Mouse (Mus musculus): ENCODE measurements around the gene Kctd10. TPM values are rescaled to one million over a fixed set of nuclear protein-coding genes. Genes with fewer than 3 reads are reported as not detected.

Kctd10 gene
- total RNA-seq, 4 experiments from 2014 or later = 69.8 to 78.5 (median 71.8) TPM

DNA sequence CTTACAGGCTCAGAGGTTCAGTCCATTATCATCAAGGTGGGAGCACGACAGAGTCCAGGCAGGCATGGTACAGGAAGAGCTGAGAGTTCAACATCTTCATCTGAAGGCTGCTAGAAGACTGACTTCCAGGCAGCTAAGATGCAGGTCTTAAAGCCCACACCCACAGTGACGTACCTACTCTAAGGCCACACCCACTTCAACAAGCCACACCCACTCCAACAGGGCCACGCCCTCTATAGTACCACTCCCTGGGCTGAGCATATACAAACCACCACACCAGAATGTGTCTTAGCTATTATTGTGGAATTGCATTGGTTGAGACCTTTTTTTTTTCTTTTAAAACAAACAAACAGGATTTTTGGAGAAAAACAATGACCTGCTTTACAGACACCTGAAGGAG is 34.8 kb downstream of the Kctd10 start:
- DNase-seq = no peak

DNA sequence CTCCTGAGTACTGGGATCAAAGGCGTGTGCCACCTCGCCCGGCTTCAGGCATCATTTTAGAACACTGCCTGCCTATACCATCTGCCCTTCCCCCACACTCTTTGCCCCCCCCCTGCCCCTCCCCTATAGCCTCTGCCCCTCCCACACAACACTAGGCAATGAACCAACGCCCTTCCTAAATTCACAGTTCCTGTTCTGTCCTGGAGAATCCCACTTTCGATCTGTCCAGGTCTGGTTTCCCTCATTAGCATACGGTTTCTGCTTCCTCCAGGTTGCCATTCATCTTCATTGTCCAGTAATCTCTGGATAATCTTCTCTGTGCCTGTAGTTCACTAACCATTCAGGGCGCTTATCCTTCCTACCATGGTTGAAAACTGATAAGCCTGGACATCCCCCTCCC is 36.7 kb downstream of the Kctd10 start:
- DNase-seq = no peak

DNA sequence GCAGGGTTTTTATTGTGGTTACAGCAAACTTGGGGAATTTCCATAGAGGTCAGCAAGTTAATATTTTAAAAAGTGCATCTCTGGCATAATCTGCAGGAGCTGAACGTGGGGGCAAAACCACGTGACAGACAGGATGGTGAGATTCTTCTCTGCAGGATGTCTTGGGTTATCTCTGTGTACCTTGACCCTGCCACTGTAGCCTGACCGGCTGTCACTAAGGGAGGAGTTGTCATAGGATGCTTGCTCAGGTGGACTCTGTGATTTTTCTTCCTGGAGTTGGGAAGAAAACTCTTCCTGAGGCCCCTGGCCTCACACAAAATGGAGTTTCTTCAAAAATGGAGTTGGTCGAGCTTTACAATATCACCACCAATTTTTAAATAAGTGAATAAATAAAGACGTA is 37.3 kb downstream of the Kctd10 start:
- DNase-seq = no peak

DNA sequence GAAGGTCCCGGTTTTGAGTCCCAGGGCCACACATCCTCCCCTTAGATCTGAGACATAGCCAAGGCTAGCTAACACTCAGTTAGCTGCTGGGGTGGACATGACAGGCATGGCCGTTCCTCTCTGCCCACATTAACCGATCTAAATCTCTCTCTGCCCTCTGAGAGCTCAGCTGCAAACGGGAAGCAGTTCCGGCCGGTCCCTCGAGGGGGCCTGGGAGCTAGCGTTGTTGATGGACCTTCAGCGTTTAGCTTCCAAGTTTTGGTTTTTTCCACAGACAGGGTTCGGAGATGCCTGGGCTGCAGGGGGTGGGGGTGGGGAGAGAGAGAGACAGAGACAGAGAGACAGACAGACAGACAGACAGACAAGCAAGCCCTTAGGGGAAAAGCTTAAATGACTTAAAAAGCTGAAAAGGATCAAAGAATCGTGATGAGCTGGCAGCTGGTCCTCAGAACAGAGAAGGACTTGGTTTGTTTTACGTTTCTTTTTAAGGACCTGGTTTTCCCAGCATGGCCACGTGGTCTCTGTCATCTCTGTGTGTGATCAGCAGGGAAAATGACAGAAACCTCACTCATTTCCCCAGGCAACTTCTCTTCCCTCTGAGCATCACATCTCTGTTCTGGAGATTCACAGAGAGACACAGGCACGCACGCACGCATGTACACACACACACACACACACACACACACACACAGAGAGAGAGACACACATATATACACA is 56.4 kb downstream of the Kctd10 start:
- DNase-seq = peak; percentile 17

DNA sequence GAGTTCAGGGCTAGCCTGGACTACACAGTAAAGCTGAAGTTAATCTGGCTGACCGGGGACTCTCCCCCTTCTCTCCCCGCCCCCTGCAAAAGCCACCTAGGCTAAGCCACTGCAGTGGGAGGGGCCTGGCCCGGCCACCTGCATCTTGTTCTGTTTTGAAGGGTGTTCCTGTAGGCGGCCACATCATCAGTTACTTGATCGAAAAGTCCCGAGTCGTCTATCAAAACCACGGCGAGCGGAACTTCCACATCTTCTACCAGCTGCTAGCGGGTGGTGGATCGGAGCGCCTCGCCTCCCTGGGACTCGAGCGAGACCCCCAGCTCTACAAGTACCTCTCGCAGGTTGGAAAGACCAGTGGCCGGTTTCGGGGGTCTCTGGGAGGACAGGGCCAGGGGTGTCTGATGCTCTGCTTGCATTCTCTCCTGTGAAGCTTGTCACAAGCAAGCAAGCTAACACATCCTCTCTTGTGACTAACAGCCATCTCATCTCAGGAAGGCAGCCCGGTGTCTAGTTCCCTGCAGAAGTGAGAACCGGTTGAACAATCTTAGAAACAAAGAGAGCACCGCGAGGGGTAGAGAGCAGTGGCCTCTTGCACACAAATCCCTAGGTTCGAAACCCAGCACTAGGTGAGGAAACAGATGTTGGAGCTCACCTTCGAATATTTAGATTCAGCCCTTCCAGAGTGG is 57.1 kb downstream of the Kctd10 start:
- DNase-seq = no peak

Small RNAs within 50 kb of the gene (microRNA-seq; reads per million reads assigned to microRNA genes)
- gene Mir7027 = 0 reads per million in 2 experiments

Other genes with a start within 250 kb of the Kctd10 start
- gene Acacb, start 234.0 kb downstream of the Kctd10 start, total RNA-seq (2022) = 10 to 100 TPM; 68.9 to 85.3 (median 72.7) TPM
- gene Foxn4, start 106.7 kb downstream of the Kctd10 start, total RNA-seq (2022) = not detected
- 1 to 10 TPM in 1 of 4 experiments, under 1 TPM in 3; 0.70 to 1.1 (median 0.81) TPM for gene Myo1h, start 91.3 kb downstream of the Kctd10 start, total RNA-seq (2022)
- 10 to 100 TPM; 74.7 to 93.2 (median 79.1) TPM for gene Ube3b, start 99 bp upstream of the Kctd10 start, total RNA-seq (2022)
- 10 to 100 TPM; 20.0 to 30.0 (median 24.4) TPM for gene Mmab, start 63.6 kb upstream of the Kctd10 start, total RNA-seq (2022)
- gene Mvk, start 63.8 kb upstream of the Kctd10 start, total RNA-seq (2022) = 10 to 100 TPM; 31.6 to 45.5 (median 37.1) TPM
- 10 to 100 TPM; 28.1 to 47.2 (median 33.7) TPM for gene Fam222a, start 187.5 kb upstream of the Kctd10 start, total RNA-seq (2022)

Data from adrenal gland, adult 8-10 months (tissue).